Comparison of ENCODE assay signal across 9 mouse cellular contexts in the genomic region with DNA sequence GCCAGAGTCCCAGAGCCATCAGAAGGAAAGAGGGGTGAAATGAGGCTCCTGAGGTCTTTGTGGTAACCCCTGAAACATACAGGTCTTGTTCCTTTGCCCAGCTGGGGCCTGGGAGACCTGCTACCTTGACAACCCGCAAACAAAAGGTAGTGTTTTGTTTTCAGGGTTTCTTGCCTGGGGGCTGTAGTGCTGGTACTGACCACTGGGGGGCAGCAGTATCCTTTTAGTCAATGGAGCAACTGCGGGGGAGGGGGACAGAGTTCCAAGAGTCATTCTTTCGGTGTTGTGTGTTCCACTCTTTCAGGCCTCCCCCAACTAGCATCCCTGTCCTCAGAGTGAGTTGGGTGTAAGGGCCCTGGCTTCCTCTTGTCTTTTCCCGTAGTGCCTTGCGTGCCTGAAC. TPM values are rescaled to one million over a fixed set of nuclear protein-coding genes. Genes with fewer than 3 reads are reported as not detected.
A peak's percentile ranks its signal among the peaks of the same experiment; 100 is the strongest.
DNase-seq lines count a peak whose midpoint lies in the region; ATAC-seq lines count a peak whose summit lies in the region.
"Had no signal": no experiment of that assay in that cellular context is flagged by ENCODE, and none has a peak within 500 bp of the region (broad histone marks: within the 10 kb centered on the region; RNA-seq: fewer than 3 reads in every experiment).

No protein-coding gene starts in this region.

- peaks cover 54% of the 10 kb centered on the region for H3K4me1 ChIP-seq in forebrain, embryonic 12.5 days

- peak overlapping the region; percentile 95 for H3K9ac ChIP-seq in forebrain, embryonic 12.5 days

- H3K4me2 ChIP-seq in forebrain, embryonic 12.5 days: peak overlapping the region; percentile 78

- no peaks in the 10 kb centered on the region for H3K9me3 ChIP-seq in forebrain, embryonic 12.5 days

- intact Hi-C loops in heart, postnatal 25 days (cut with DNase I): loop anchor here (1.0 kb wide), 1 partner anchor 34 kb away; no protein-coding TSS in a partner anchor

- 17% methylated on average over 5 of the region's 5 CpGs for WGBS in forebrain, embryonic 12.5 days

- no peak; the same call in 1 of the 2 replicates for ATAC-seq in forebrain, embryonic 12.5 days (ENCODE audit: low FRiP score)

- H3K36me3 ChIP-seq in forebrain, embryonic 12.5 days (replicated peaks): peaks cover 7% of the 10 kb centered on the region; the same call in 1 of the 2 replicates

- H3K27ac ChIP-seq in forebrain, embryonic 12.5 days: 0 out of 2 replicates have a peak overlapping the region, but pooled peaks have one; percentile 87

- peaks cover 14% of the 10 kb centered on the region; the same call in 1 of the 2 replicates for H3K27me3 ChIP-seq in forebrain, embryonic 12.5 days

- peak overlapping the region; percentile 80 for H3K4me3 ChIP-seq in forebrain, embryonic 12.5 days (replicated peaks)

- peak; percentile 93 for DNase-seq in ES-CJ7 (ENCODE audit: low read depth, low spot score)
- peak; percentile 21 for DNase-seq in c-Kit-negative CD71-positive TER-119-positive erythroid progenitor cells, embryonic 14.5 days (ENCODE audit: low read depth, low spot score)
- peak; percentile 56 for DNase-seq in heart, postnatal 25 days (ENCODE audit: low spot score)
- DNase-seq in layer of hippocampus, adult 8-10 months (ENCODE audit: low spot score in 2 of 2): peak; percentile 81 to 90
- DNase-seq in lung, postnatal 10 days: peak; percentile 93
- DNase-seq in ovary, postnatal 10 days (ENCODE audit: low spot score): peak; percentile 81
- DNase-seq in thymus, postnatal 36 days: peak; percentile 74 to 85

RNA-seq across cellular contexts. Expression of gene Ralgds, which starts 1.6 kb away (rescaled TPM):
- polyA plus RNA-seq in forebrain, embryonic 12.5 days (2016; fragmentation: Nextera tagmentation; extraction: Ambion mirVana): 55.2 and 62.6 TPM in 2 replicates
- total RNA-seq in heart, postnatal 25 days (2021): 10 to 100 TPM; 11.9 to 13.8 TPM
- total RNA-seq in layer of hippocampus, adult 8-10 months (2022): 100 to 1,000 TPM; 105 to 142 (median 118) TPM

RNA-seq across cellular contexts. Expression of gene Gm10134, which starts 8.6 kb away (rescaled TPM):
- 0.61 and 0.64 TPM in 2 replicates for polyA plus RNA-seq in forebrain, embryonic 12.5 days (2016; fragmentation: Nextera tagmentation; extraction: Ambion mirVana)
- total RNA-seq in heart, postnatal 25 days (2021): 1 to 10 TPM in 1 of 2 experiments, not detected in 1; 1.4 TPM
- total RNA-seq in layer of hippocampus, adult 8-10 months (2022): 1 to 10 TPM in 3 of 4 experiments, not detected in 1; 1.5 to 4.1 (median 1.7) TPM

RNA-seq across cellular contexts. Expression of gene Gbgt1, which starts 17.8 kb away (rescaled TPM):
- polyA plus RNA-seq in forebrain, embryonic 12.5 days (2016; fragmentation: Nextera tagmentation; extraction: Ambion mirVana): 0.32 TPM in 2 replicates
- total RNA-seq in heart, postnatal 25 days (2021): 1 to 10 TPM; 1.7 to 3.1 TPM
- total RNA-seq in layer of hippocampus, adult 8-10 months (2022): 1 to 10 TPM; 2.1 to 6.6 (median 3.4) TPM

RNA-seq across cellular contexts. Expression of gene Mrps2, which starts 46.6 kb away (rescaled TPM):
- polyA plus RNA-seq in forebrain, embryonic 12.5 days (2016; fragmentation: Nextera tagmentation; extraction: Ambion mirVana): 58.0 and 58.1 TPM in 2 replicates
- 10 to 100 TPM; 43.0 to 43.9 TPM for total RNA-seq in heart, postnatal 25 days (2021)
- 10 to 100 TPM; 36.4 to 40.2 (median 37.6) TPM for total RNA-seq in layer of hippocampus, adult 8-10 months (2022)

RNA-seq across cellular contexts. Expression of gene 1700007K13Rik, which starts 48.4 kb away (rescaled TPM):
- 1.3 and 2.3 TPM in 2 replicates for polyA plus RNA-seq in forebrain, embryonic 12.5 days (2016; fragmentation: Nextera tagmentation; extraction: Ambion mirVana)
- total RNA-seq in heart, postnatal 25 days (2021): not detected
- total RNA-seq in layer of hippocampus, adult 8-10 months (2022): 1 to 10 TPM; 3.5 to 7.4 (median 4.8) TPM
- polyA plus RNA-seq: large intestine, adult 2 months had no signal

Comparison
In these comparisons a context has a peak if more than half of its experiments do, and no peak if none do; other contexts are left out.
1. DNase-seq: peak in every context shown above with its lines; median percentile 93 in ES-CJ7; 93 in lung, postnatal 10 days; 86 in layer of hippocampus, adult 8-10 months; 81 in ovary, postnatal 10 days; 80 in thymus, postnatal 36 days; 56 in heart, postnatal 25 days; 21 in c-Kit-negative CD71-positive TER-119-positive erythroid progenitor cells, embryonic 14.5 days.
2. RNA of gene Ralgds, which starts 1.6 kb away (total RNA-seq): 105 to 142 TPM in layer of hippocampus, adult 8-10 months; 11.9 to 13.8 TPM in heart, postnatal 25 days; every median in the first group is over 4 times any median in the second.